Mouse (Mus musculus) heart, embryonic 11.5 days (tissue): Measurements from ENCODE around the gene Olfr20. TPM values are rescaled to one million over a fixed set of nuclear protein-coding genes. Genes with fewer than 3 reads are reported as not detected.

Source experiments
- ATAC-seq: fragments of 200-750 bp; cut with Nextera tagmentation; replicated peaks from 2 replicates; pipeline ENCODE4 v1.8.0; 2017; ENCODE audit warnings: moderate library complexity; ENCODE audit not compliant: insufficient number of reproducible peaks, low FRiP score, low TSS enrichment
- H3K27ac ChIP-seq: fragments of 300-500 bp; sonication (generic); 2 replicates; pipeline ENCODE4 v1.5.1; 2014; ENCODE audit warnings: mild to moderate bottlenecking, low read depth, low read length
- H3K27me3 ChIP-seq: fragments of 300-500 bp; sonication (generic); 2 replicates; pipeline ENCODE4 v1.6.1; 2014; ENCODE audit warnings: mild to moderate bottlenecking, low read length, mixed read lengths; ENCODE audit not compliant: control insufficient read depth, insufficient read depth
- H3K36me3 ChIP-seq: fragments of 300-500 bp; sonication (generic); 2 replicates; pipeline ENCODE4 v1.6.1; 2014; ENCODE audit warnings: mild to moderate bottlenecking, low read length, moderate library complexity, mixed read lengths; ENCODE audit not compliant: control insufficient read depth, insufficient read depth
- H3K4me1 ChIP-seq: fragments of 300-500 bp; sonication (generic); 2 replicates; pipeline ENCODE4 v1.6.1; 2014; ENCODE audit warnings: low read length; ENCODE audit not compliant: control insufficient read depth, insufficient read depth
- H3K4me2 ChIP-seq: fragments of 300-500 bp; sonication (generic); 2 replicates; pipeline ENCODE4 v1.6.1; 2014; ENCODE audit warnings: mild to moderate bottlenecking, moderate library complexity
- H3K4me3 ChIP-seq: fragments of 300-500 bp; sonication (generic); 2 replicates; pipeline ENCODE4 v1.5.1; 2014; ENCODE audit warnings: low read depth, low read length
- H3K9ac ChIP-seq: fragments of 300-500 bp; sonication (generic); 2 replicates; pipeline ENCODE4 v1.6.1; 2014; ENCODE audit warnings: mild to moderate bottlenecking, low read depth, low read length, moderate library complexity
- H3K9me3 ChIP-seq: fragments of 300-500 bp; sonication (generic); replicated peaks from 2 replicates; pipeline ENCODE4 v1.6.1; 2016; ENCODE audit warnings: low read length; ENCODE audit not compliant: control insufficient read depth
- WGBS: fragments of 180-500 bp; shearing (Covaris S2); extraction: QIAGEN DNeasy Blood & Tissue Kit; methylation state at CpG from one replicate; pipeline ENCODE4 v1.1.7; 2014; ENCODE audit not compliant: insufficient replicate concordance; 5-methylcytosine and 5-hydroxymethylcytosine counted together
- polyA plus RNA-seq: library from polyadenylated mRNA; unstranded; fragments of >200 nt; fragmentation: Nextera tagmentation; extraction: Ambion mirVana; gene quantifications from 2 replicates; pipeline ENCODE4 v1.2.1, GENCODE M21; 2014

Gene Olfr20
- polyA plus RNA-seq, 1 experiment from 2014 or later, result not detected

DNA sequence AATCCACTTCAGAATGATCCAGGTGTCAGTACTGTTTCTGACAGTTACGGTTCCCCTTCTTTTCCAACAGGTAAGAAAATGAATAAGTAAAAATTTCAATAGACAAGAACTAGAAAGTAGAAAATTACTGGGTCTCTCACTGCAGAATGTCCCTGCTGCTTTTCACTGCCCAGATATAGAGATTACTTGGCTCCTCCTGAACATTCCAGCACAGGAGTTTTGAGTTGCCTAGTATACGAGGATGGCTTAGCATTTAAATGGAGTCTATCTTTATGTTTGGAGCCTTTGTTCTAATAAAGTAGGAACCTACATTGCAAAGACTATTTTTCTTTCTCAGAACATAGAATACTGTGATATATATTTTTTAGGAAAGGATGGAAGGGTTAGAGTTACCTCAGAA, 17.2 kb upstream of the Olfr20 start:
- Histone ChIP-seq H3K9me3 (no peaks in the 10 kb centered on the region), H3K27me3 (no peaks in the 10 kb centered on the region), H3K4me2 (no peak overlapping the region), H3K36me3 (no peaks in the 10 kb centered on the region), H3K27ac (no peak overlapping the region), H3K9ac (no peak overlapping the region), H3K4me1 (no peaks in the 10 kb centered on the region), H3K4me3 (no peak overlapping the region)
- ATAC-seq, result no peak
- 79% methylated on average over 2 of the region's 2 CpGs for WGBS

DNA sequence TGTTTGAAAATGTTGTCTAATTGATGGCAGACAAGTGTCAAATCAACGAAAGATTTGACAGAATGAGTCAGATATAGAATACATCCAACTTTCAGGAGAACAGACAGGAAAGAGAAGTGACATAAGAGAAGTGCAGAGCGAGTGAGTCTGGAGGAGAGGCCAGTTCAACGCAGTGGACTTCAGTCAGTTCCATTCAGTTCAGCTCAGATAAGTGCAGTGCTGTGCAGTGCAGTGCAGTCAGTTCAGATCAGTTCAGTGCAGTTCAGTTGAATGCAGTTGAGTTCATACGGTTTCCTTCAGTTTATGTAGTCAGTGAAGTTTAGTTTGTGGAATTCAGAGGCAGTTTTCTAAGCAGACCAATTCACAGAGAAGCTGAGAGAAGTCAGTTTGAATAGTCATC, 13.7 kb upstream of the Olfr20 start:
- no peak overlapping the region for H3K27ac ChIP-seq
- ATAC-seq, result no peak
- H3K36me3 ChIP-seq, result no peaks in the 10 kb centered on the region
- no peaks in the 10 kb centered on the region for H3K9me3 ChIP-seq
- H3K4me2 ChIP-seq, result no peak overlapping the region
- no peaks in the 10 kb centered on the region for H3K27me3 ChIP-seq
- H3K9ac ChIP-seq, result no peak overlapping the region
- no peak overlapping the region for H3K4me3 ChIP-seq
- no peaks in the 10 kb centered on the region for H3K4me1 ChIP-seq
- whole genome bisulfite sequencing, result 69% methylated on average over 4 of the region's 4 CpGs

DNA sequence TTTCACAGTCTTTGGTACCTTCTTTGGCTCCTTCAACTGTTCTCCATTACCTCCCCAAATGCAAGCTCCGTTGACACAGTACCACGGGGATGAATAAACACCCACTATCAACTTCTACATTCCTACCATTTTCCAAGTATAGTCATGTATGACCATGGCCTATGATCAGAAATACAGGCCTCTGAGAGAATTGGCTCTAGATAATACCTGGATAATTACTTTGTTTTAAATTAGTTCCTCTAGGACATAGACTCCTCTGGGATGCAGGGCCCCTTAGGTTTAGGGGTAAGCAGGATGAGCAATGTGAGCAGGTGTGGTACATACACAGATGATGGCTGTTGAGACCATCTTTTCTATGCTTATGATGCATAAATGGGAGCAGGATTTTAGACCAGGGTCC, 20.4 kb downstream of the Olfr20 start, which contains the start of gene Olfr376:
TSS of gene Olfr376 (plus strand) at position 301 of the 400 bp plus-strand sequence.
- Histone ChIP-seq H3K27me3 (no peaks in the 10 kb centered on the region), H3K4me2 (no peak within 1 kb of the TSS), H3K9me3 (no peaks in the 10 kb centered on the region), H3K27ac (no peak within 1 kb of the TSS), H3K36me3 (no peaks in the 10 kb centered on the region), H3K4me3 (no peak within 1 kb of the TSS), H3K4me1 (no peaks in the 10 kb centered on the region), H3K9ac (no peak within 1 kb of the TSS)
- 74% methylated on average over 2 of the region's 2 CpGs for WGBS
- ATAC-seq, result no peak

DNA sequence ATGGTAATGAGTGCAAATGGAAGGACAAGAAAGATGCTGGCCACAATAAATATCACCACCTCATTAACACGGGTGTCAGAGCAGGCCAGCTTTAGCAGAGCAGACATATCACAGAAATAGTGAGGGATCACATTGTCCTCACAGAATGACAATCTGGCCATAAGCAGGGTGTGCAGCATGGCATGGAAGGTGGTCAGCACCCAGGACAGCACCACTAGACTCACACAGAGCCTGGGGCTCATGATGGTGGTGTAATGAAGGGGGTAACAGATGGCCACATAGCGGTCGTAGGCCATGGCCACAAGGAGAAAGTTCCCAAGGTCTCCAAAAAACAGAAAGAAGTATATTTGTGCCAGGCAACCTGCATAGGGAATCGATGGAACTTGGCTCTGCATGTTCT, 44.8 kb downstream of the Olfr20 start:
- no peaks in the 10 kb centered on the region for H3K36me3 ChIP-seq
- no peak overlapping the region for H3K4me3 ChIP-seq
- no peaks in the 10 kb centered on the region for H3K4me1 ChIP-seq
- no peak overlapping the region for H3K27ac ChIP-seq
- H3K9me3 ChIP-seq, result no peaks in the 10 kb centered on the region
- WGBS, result 67% methylated on average over 4 of the region's 4 CpGs
- H3K9ac ChIP-seq, result no peak overlapping the region
- no peak overlapping the region for H3K4me2 ChIP-seq
- ATAC-seq, result no peak
- H3K27me3 ChIP-seq, result no peaks in the 10 kb centered on the region

DNA sequence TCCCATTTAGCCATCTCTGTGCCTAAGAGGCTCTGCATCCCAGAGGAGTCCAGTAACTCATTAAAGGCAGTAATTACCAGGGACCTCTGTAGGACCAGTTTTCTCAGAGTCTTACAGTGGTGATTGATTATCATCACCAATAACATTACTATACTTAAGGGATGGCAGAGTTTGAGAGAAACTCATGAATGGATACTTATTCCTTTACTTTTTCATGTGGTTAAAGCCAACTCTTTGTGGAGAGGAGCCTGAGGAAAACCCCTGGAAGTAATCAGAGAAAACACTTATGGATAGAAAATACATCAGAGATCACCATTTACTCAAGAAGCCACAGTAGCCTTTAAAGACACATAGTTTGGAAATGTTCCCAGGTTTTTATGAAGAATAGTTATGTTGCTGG, 48.9 kb downstream of the Olfr20 start, which contains the start of gene Olfr1:
TSS of gene Olfr1 (minus strand) at position 101 of the 400 bp plus-strand sequence.
- no peak for ATAC-seq
- Histone ChIP-seq H3K4me3 (no peak within 1 kb of the TSS), H3K4me2 (no peak within 1 kb of the TSS), H3K9me3 (no peaks in the 10 kb centered on the region), H3K36me3 (no peaks in the 10 kb centered on the region), H3K27me3 (no peaks in the 10 kb centered on the region), H3K4me1 (no peaks in the 10 kb centered on the region), H3K9ac (no peak within 1 kb of the TSS), H3K27ac (no peak within 1 kb of the TSS)

Other genes starting within 250 kb of the Olfr20 start
- 11.2 and 12.0 TPM in 2 replicates for gene Haspin, start 212.5 kb upstream of the Olfr20 start, polyA plus RNA-seq
- gene P2rx5, start 190.4 kb upstream of the Olfr20 start, polyA plus RNA-seq, result 0.65 and 0.97 TPM in 2 replicates
- gene Emc6, start 173.7 kb upstream of the Olfr20 start, polyA plus RNA-seq, result 94.3 and 112 TPM in 2 replicates
- gene Tax1bp3, start 173.7 kb upstream of the Olfr20 start, polyA plus RNA-seq, result 264 and 272 TPM in 2 replicates
- gene Ctns, start 151.7 kb upstream of the Olfr20 start, polyA plus RNA-seq, result 12.7 and 14.9 TPM in 2 replicates
- gene Shpk, start 151.3 kb upstream of the Olfr20 start, polyA plus RNA-seq, result 0.31 and 0.94 TPM in 2 replicates
- 0.16 TPM in 1 of 2 replicates, not detected in the other for gene Trpv1, start 116.5 kb upstream of the Olfr20 start, polyA plus RNA-seq
- gene Trpv3, start 83.4 kb upstream of the Olfr20 start, polyA plus RNA-seq, result 0.03 TPM in 2 replicates
- 0.19 TPM in 1 of 2 replicates, not detected in the other for gene Aspa, start 21.2 kb upstream of the Olfr20 start, polyA plus RNA-seq
- gene Gm49340, start 21.0 kb upstream of the Olfr20 start, polyA plus RNA-seq, result not detected in 2 replicates
- gene Spata22, start 21.0 kb upstream of the Olfr20 start, polyA plus RNA-seq, result not detected in 2 replicates
- gene Olfr376, start 20.5 kb downstream of the Olfr20 start, polyA plus RNA-seq, result not detected in 2 replicates
- not detected in 2 replicates for gene Olfr1, start 48.8 kb downstream of the Olfr20 start, polyA plus RNA-seq
- not detected in 2 replicates for gene Olfr378, start 77.7 kb downstream of the Olfr20 start, polyA plus RNA-seq
- gene Olfr380, start 106.7 kb downstream of the Olfr20 start, polyA plus RNA-seq, result not detected in 2 replicates
- gene Olfr381, start 140.8 kb downstream of the Olfr20 start, polyA plus RNA-seq, result not detected in 2 replicates
- gene Olfr382, start 166.4 kb downstream of the Olfr20 start, polyA plus RNA-seq, result not detected in 2 replicates
- gene Olfr385, start 242.2 kb downstream of the Olfr20 start, polyA plus RNA-seq, result not detected in 2 replicates
- not detected in 2 replicates for gene Olfr384, start 247.8 kb downstream of the Olfr20 start, polyA plus RNA-seq